8 mouse cellular contexts compared by ENCODE assay signal in the genomic region with DNA sequence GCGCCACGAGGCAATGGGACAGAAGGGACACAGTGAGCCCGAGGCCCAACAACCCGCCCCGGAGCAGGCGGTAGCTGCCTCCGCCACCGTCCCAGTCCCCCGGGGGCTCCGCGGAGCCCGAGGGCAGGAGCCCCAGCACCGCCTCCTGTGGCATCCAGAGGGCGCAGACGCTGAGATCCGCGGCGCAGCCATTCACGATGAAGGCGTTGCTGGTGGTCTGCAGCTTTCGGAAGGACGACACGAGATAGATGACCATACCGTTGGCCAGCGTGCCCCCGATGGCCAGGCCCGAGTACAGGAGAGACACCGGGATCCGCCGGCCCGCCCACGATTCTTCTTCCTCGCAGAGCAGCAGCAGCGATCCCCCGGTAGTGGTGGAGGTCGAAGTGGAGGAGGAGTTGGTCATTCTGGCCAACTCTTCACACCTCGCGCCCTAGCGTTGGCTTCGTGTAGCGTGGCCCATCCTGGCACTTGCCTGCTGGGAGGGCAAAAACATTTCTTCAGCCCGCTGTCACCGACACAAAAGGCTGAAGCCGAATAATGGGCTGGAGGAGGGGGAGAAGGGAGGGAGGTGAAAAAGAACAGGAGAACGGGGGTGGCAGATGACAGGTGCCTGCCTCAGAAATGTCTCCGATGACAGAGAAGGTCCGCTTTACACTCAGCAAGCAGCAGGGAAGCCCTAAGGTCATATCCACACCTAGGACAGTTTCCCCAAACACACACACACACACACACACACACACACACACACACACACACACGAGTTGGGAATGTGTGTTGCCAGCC. TPM values are rescaled to one million over a fixed set of nuclear protein-coding genes. Genes with fewer than 3 reads are reported as not detected.
DNase-seq lines count a peak whose midpoint lies in the region.

No protein-coding gene starts in this region.

- peaks cover 21% of the 10 kb centered on the region for H3K4me1 ChIP-seq in heart, embryonic 10.5 days

- peak; percentile 57 for DNase-seq in right cerebral cortex, adult 18-20 months
- DNase-seq in right cerebral cortex, postnatal 4 days, result no peak
- DNase-seq in embryo, embryonic 11 days, result peak; percentile 74
- DNase-seq in heart, embryonic 10.5 days (ENCODE audit: low spot score), result peak; percentile 81
- peak; percentile 52 to 61 for DNase-seq in kidney, postnatal 4 days
- peak; percentile 22 to 43 for DNase-seq in lung, postnatal 4 days
- peak; percentile 48 to 55 for DNase-seq in right cerebral cortex, adult 2 months (ENCODE audit: low spot score in 2 of 2)
- no peak for DNase-seq in spleen, postnatal 36 days (ENCODE audit: low spot score in 2 of 2)

- H3K27ac ChIP-seq in heart, embryonic 10.5 days, result peak overlapping the region; percentile 75

- H3K36me3 ChIP-seq in heart, embryonic 10.5 days, result no peaks in the 10 kb centered on the region

- WGBS in heart, embryonic 10.5 days, result 2% methylated on average over 46 of the region's 48 CpGs

- H3K9me3 ChIP-seq in heart, embryonic 10.5 days, result no peaks in the 10 kb centered on the region

- peaks cover 79% of the 10 kb centered on the region for H3K27me3 ChIP-seq in heart, embryonic 10.5 days (ENCODE audit: insufficient read depth, poor library complexity, severe bottlenecking)

- peak overlapping the region; percentile 72 for H3K4me3 ChIP-seq in heart, embryonic 10.5 days

RNA-seq across cellular contexts. Expression of gene Gpr88, which starts 0.9 kb away (rescaled TPM):
- 0.07 and 0.62 TPM in 2 replicates for polyA plus RNA-seq in heart, embryonic 10.5 days (2016; fragmentation: Nextera tagmentation; extraction: Ambion mirVana)

Comparison
In these comparisons a context has a peak if more than half of its experiments do, and no peak if none do; other contexts are left out.
1. DNase-seq: peak in right cerebral cortex, adult 18-20 months (single experiment), embryo, embryonic 11 days (single experiment), heart, embryonic 10.5 days (single experiment), kidney, postnatal 4 days (2 of 2), lung, postnatal 4 days (2 of 2) and right cerebral cortex, adult 2 months (2 of 2); none in right cerebral cortex, postnatal 4 days (single experiment) and spleen, postnatal 36 days (0 of 2).